Mouse (Mus musculus) cerebellum, adult 18-20 months (tissue): Measurements from ENCODE around the gene D630045J12Rik.

Experiments
- DNase-seq, 2 experiments: peaks; one replicate each; pipeline ENCODE4 v3.0.0; 2021

The D630045J12Rik gene

DNA sequence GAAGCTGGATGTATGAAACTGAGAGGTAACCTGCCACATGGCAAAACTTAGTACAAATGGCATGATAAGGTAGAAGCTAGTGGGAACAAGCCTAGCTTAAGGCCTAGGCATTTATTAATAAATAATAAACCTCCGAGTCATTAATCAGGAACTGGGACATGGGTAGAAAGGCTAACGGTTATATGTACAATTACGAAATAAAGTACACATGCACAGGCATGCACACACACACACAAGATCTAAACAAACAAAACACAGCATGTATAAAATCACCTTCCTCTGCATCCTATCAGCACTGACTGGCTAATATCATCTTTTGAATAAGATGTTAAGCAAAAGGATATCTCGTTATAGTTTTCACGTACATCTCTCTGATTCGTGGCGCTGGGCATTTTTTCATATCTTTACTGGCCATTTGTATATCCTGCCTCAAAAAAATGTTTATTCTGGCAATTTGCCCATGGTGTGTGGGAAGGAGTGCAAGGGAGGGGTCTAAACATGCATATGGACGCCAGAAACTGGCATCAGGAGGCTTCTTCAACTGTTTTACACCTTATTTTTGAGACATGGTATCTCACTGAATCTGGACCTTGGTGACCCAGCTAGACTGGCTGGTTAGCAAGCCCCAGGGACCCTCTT, 67.4 kb downstream of the D630045J12Rik start:
- DNase-seq: no peak

DNA sequence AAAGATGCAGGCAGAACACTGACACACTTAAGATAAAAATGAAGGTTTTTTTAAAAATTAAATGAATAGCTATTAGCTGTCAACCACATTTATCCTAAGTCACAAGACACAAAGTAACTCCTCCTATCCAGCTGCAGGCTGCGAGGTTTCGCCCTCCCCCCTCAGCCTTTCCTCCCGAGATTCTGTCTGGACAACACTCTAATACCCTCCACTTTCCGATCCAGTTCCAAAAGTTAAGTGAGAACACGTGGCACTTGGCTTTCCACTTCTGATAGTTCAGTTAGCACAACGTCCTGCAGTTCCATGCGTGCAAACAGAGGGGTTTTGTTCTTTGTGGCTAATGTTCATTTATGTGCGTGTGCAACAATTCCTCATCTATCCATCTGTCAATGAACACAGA, 69.0 kb downstream of the D630045J12Rik start:
- no peak for DNase-seq

DNA sequence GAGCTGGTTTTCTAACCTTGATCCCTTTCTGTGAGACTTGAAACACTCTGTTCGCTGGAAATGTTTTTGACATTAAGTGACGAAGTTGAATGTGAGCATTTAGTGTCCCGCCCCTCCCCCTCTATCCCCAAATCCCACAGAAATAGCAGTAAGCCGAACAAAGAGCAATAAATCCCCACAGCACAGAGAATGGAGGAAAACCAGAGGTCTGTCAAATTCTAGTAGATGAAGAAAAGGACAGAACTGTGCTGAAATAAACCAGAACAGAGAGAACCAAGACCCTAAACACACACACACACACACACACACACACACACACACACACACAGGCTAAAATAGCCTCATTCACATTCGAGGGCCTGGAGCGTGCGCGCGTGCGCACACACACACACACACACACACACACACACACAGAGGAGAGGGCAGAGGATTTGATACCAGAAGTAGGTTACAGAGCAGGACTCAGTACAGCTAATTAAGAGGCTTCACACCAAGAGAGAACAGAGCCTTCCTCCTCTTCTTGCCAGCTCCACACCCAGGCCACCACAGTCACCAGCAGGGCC, 72.0 kb downstream of the D630045J12Rik start:
- DNase-seq: no peak

DNA sequence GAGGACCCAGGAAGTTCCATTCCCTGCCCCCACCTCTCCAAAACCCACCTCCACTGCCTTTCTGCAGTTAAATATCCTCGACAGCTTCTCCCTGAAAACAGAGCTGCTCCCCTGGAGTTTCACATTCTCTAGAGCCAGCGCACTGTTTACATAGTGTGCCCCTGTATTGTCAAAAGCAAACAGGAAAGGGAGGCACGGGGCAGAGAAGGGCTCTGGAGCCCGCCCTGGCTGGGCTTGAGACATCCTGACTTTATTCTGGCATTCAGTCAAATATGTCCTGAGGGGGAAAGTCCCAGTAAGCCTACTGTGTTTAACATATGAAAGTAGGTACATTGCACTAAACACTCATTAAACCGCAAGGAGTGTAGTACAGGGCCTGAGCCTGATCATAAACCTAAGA, 73.1 kb downstream of the D630045J12Rik start:
- no peak for DNase-seq

DNA sequence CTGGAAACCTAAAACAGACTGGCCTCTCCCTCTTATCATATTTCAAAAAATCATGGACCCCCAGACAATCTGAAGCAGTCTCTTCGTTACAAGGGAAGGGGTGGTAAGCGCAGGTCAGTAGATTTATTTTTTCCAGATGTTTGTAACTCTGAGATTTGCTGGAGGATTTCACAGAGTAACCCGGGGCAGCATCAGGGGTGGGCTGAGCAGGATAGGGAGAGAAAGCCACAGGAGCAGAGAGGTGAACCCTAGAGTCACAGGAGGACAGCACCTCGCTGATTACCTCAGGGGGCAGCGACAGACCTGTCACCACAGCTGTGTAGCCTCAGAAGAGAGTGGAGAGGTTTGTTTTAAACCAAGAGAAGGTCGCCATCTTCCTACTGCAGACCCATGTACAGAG, 88.4 kb downstream of the D630045J12Rik start:
- no peak for DNase-seq

DNA sequence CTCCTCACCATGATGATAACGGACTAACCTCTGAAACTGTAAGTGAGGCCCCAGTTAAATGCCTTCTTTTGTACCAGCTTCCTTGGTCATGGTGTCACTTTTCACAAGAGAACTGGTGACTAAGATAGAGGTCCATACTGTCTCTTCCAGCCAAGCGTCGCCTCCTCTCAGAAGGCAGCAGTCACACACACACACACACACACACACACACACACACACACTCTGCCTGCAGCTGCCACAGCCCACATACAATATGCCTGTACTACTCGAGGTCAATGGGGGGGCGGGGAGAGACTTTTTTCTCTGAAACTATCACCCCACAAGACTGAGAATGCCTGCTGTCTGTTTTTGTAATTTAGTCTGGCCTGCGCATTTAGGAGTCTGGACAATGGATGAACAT, 89.1 kb downstream of the D630045J12Rik start:
- DNase-seq: no peak

DNA sequence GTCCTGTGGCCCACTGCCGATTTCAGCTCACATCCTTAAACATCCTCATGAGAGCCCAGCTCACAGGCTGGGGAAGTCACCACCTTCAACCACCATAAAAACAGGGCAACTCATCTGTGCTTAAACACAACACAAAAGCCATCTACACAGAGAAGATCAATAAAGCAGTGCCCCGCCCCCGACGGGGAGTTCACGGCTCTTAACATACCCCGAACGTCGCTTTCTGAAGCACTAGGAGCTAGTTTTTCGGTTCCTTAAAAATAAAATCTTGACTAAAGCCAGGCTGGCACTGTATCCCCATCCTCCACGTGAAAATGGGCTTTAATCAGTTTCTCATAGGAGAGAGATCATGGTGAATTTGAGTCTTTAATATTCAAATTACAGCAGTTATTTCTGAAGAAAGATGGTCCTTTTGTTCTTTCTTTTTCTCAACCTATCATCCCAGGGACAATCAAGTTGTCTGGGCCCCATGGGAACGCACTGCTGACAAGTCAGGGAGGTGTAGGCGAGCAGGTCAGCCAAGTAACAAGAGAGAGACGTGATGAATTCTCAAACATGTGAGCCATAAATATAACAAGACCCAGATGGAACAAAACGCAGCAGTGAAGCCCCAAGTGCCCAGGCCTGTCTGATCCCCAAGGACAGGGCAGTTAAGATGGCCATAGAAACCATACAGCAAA, 90.8 kb downstream of the D630045J12Rik start:
- DNase-seq: no peak

DNA sequence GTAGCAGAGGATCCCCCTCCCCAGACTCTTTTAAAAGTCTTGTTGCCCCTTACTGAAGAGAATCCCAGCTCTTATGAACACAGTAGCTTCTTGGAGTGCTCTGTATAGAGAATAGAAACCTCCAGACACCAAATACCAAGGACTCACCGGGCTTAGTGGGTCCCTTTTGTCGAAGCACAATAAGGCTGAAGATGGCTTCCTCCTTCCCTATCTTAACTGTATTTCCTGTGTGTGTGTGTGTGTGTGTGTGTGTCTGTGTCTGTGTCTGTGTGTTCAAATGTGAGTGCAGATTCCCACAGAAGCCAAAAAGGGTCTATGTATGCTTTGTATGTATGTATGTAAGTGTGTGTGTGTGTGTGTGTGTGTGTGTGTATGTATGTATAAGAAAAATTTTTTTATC, 93.3 kb downstream of the D630045J12Rik start:
- DNase-seq: no peak

DNA sequence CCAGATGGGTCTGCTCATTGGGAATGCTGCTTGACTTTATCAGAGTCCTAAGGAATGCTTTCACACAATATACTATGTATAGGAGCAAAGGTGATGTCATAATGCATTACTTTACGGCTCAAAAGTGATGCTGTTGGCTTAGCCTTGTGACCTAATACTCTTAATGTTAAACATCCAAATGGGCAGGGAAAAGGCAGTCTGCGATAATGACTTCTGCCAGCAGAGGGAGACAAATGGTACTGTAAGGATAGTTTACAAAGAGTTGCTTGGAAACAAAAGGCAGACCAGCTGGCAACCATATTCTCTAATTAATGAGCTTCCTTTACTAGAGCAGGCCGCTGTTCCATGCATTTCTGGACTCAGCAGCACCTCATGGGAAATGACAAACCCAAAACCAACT, 93.7 kb downstream of the D630045J12Rik start:
- DNase-seq: peak; percentile 92 to 93

DNA sequence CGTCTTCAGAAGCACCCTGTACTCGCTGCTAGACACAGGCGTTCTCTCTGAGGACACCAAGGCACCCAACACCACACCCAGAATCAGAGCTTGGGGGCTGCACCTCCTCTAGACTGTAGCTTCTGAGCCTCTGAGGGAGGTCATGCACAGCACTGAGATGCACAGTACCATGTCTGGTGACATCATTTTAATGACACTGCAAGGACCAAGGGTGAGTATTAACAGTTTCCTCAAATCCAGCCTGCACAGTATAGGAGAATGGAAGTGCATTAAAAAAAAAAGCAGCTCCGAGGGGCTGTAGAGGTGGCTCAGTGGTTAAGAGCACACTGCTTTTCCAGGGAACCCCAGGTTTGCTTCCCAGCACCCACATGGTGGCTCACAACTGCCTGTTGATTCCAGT, 94.2 kb downstream of the D630045J12Rik start:
- DNase-seq: no peak

DNA sequence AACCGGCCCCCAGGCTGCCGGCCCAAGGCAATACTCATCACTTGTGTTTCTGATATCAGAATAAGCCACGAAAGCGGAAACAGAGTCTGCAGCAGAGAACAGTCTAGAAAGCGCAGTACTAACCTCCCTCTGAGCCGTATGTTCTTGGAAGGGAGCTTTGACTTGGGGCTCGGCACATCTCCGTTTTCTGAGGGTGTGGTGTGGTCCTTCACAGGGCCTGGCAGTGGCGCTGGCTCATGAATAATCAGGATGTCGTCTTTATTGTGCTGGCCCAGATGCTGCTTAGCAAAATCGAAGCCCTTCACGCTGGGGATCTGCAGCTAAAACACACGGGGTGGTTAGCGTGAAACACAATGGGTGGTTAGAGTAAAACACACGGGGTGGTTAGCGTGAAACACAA, 95.9 kb downstream of the D630045J12Rik start:
- DNase-seq: no peak

DNA sequence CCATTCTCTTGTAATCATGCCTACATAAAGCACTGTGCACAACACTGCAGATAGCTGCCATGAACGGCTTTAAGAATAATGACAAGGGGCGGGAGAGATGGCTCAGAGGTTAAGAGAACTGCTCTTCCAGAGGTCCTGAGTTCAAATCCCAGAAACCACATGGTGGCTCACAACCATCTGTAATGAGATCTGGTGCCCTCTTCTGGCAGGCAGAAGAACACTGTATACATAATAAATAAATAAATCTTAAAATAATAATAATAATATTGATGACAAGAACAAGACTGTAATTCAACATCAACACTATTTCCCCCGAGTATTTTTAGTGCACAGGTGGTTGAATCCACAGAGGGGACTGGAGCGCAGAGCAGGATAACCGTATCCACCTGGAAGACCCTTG, 97.6 kb downstream of the D630045J12Rik start:
- DNase-seq: no peak

DNA sequence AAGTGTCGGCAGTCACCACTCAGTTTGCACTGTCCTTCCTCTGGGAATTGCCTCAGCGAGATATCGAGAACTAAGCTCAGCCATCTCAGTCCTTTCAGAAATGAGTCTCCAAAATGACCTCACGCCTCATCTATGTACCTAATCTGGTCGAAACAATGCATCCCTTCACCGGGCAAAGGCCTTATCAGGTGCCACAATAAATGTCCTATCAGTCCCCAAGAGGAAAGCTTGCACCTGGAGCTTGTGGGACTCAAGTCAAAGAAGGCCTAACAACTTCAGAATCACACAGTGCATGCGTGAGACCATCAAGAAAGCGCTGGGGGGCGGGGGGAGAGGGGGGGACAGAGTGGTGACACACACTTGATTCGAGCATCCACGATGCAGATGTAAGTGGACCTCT, 101.5 kb downstream of the D630045J12Rik start:
- no peak for DNase-seq

DNA sequence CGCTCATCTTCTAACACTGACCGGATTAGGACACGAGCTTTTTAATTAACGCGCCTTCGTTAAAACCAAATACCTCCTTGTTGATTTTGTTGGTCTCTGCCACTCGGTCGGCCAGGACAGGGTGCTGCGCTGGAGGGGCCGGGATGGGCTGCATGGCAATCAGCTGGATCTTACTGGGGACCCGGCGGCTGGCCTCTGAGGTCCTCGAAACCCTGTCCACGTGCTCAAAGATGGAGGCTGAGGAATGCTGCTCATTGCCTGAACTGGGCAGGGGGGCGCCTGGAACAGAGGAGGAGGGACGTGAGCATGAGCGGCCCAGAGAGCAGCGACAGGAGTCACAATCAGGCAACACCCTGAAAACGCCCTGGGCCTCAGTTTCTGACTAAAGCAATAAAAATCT, 104.3 kb downstream of the D630045J12Rik start:
- DNase-seq: no peak

DNA sequence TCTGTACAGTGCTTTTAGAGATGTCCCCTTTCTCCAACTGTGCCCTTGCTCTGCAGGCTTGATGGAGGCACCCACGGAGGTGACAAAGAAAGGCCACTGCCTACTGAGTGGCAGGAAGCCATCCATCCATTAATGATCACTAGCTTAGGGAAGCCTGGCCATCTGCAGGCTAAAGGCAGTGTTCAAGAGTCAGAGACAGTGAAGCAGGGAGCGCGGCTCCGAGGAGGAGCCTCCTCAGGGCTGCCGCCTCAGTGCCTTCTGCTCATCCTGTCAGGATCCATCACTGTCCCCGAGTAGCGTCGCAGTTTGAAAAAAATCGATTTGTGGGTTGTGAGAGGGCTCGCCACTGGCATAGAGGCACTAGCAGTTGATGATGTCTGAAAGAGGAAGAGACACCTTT, 105.2 kb downstream of the D630045J12Rik start:
- DNase-seq: no peak

DNA sequence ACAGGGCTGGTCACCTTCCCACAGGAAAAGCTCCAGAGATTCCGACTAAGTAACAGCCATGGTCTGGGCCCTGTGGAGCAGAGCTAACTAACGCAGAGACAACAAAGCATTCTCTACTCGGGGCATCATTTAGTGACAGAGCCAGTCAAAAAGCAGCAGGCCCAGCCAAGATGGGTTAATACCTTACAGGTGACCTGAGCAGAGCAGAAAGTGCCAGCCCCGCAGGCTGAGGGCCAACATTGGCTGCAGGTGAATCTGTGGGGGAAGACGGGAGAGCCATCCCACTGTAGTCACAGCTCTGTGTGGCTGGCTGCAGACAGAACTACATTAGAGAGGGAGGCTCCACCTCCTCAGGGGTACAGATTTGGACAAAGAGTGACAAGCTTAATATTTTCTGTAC, 106.5 kb downstream of the D630045J12Rik start:
- no peak for DNase-seq

DNA sequence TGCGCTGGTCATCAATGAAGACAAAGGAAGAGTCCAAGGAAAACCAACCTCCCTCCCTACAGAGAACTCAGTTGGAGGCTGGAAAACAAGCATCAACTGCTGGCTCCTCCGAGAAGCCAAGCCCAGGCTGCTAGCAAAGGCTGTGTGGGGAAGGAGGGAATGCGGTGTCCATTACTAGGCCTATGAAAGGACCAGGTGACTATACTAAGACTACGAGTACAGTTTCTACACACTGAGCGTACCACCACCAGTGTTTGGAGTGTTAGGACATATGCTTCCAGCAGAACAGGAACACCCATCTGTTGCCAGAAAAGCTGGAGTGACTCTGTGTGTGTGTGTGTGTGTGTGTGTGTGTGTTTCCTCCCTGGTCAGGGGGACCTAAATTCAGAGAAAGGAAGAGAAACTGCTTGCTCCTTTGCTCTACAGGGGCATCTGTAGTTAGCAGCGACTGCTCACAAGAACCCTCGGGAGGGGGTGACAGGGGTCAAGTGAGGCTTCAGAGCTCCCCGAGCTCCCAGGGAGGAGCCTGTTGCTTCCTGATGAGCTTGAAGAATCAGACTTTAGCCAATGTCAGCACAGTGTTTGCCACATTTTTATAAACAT, 108.2 kb downstream of the D630045J12Rik start:
- DNase-seq: no peak

DNA sequence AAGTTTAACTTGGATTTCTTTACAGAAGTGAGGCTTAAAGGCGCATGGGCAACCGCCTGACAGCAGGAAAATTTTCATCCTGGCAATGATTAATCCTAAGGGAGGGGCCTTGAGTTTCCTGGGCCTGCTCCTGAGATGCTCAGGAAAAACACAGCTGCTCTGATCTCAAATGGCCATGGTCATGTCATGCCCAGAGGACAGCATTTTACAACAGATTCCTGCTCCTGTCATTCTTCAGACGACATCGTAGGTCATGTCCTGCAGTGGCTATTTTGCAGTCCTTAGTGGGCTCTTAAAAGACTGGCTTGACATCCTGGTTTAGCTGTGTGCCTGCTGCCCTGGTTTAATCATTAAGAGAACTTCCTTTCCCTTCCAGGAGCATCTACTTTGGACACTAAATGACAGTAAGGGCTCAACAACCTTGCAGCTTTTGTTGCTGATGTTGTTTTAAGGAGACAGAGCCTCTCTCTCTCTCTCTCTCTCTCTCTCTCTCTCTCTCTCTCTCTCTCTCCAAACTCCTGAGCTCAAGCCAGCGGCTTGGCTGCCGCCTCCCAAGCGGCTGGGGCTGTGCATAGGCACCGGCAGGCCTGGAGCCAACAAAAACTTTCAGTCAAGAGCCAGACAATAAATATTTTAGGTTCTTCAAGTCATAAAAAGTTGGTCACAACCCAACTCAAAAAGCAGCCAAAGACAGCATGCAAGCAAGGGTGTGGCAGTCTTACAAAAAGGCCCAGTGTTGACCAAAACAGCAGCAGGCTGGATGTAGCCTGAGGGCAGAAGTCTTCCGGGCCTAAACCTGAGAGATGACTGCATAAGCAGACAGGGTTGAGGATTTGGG, 109.4 kb downstream of the D630045J12Rik start:
- DNase-seq: no peak

DNA sequence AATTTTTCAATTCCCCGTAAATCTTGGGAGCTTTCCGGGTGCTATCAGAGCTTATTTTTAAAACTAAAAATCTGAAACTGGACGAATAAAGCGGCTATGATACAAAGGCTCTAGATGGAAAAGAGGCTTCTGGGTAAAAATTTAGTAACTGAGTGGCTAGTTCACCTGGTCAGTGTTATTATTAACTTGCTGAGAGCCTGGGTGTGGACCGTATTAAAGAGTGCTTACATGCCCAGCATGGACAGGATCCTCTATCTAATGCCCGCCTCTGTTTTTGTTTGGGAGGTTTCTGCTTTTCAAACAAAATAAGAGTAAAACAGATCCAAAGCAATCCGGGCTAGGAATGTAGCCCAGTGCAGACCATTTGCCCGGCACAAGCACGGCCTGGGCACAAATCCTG, 113.4 kb downstream of the D630045J12Rik start:
- no peak for DNase-seq

DNA sequence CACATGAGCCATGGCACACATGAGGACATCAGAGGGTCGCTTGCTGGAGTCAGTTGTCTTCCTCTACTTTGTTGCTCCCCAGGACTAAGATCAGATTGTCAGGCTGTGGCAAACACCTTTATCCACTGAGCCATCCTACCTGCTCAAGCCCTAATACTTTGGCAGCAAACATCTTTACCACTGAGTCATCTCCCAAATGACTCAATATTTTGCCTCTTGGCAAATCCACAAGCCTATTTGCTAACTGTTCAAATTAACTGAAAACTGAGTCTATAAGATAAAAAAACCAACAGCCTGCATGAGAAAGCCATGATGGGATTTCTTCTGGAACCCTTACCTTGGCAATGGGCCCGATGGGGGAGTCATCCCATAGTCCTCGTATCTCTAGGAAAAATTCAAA, 114.7 kb downstream of the D630045J12Rik start:
- no peak for DNase-seq

DNA sequence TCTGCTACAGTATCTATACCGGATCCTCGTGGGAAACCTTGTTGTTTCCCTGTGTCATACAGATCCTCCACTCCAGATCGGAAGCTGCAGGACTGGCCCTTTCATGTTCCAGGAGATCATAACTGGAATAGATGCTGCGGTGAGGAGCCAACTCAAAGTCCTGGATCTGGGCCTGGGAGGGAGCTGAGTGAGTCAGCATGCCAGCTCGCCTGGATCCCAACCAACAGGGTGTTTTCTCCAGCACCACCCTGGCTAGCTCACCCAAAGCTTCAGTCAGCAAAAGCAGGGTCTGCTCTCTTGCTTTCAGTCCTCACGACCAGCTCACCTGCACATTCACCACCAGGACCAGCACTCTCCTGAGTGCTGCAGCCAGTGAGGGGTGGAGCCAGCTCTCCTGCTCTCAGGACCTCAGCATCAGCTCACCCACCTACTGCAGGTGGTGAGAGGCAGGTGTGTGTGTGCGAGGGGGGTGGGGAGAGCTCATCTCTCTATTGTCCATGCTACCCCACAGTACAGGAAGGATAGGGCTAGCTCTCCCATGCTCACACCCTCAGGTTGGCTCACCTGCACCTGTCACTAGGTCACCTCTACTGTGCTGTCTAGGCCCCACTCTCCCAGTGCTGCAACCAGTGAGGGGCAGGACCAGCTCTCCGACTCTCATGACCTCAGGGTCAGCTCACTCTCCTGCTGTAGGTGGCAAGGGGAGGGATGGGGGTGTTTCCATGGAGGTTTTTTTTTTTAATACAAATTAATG, 118.8 kb downstream of the D630045J12Rik start:
- DNase-seq: peak; percentile 75 to 80

DNA sequence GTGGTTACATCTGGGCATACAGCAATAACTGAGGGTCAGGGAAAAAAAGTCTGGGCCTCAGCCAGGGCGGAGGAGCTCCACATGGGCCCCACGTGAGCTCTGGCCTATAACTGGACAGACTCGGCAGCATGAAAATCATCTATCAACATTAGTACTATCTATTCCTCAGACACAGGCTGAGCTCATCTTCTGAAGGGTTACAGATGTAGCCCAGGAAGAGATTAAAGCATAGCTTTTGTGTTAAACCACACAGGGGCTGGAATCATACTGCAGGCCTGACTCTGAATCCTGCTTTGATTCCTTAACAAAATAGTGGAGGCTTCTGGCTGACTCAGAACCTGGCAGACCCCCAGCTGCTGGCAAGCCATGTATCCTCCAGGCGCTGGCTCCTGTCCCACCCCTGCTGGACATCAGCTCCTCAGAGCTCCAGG, 122.0 kb downstream of the D630045J12Rik start:
- peak; percentile 67 to 69 for DNase-seq
